Mouse (Mus musculus): ENCODE measurements around the gene Nsun7. TPM values are rescaled to one million over a fixed set of nuclear protein-coding genes. Genes with fewer than 3 reads are reported as not detected.

Nsun7 gene
- 3.6 and 4.2 TPM in 2 replicates for polyA plus RNA-seq (2012; rRNA removed)

DNA sequence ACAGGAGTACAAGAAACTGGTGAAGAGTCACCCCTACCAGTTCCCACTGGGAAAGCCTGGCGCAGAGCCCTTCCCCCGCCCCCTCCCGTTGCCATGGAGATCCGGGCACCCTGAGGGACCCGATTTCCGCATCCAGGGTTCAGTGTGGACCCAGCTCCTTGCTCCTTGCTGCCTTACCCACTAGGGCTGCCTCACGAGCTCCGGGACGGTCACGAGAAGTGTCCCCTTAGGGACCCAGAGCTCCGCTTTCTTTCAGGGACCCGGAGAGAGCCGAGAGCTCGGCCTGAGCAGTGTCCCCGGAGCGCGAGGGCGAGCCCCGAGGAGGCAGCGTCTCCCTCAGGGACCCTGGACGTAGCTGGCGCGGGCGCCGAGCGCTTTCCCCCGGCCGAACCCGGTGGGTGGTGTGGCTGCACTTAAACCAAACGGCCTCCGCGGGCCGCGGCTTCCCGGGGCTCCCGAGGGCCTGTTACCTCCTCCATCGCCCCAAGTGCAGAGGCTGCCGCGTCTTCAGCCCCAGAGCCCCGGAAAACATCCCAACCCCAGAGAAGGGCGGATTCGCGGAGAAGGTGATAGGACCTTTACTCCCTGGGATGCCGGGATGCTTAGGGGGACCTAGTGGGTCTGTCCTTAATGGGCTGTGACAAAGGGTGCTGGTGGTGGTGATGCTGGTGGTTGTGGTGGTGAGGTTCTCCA lies at the start of gene Nsun7:
Nsun7 (plus strand) TSS at position 142 of the 693 bp plus-strand sequence.
- no peaks in the 10 kb centered on the region; the same call in 1 of the 2 replicates for H3K27me3 ChIP-seq (ENCODE audit: control insufficient read depth, insufficient read depth, low read length)
- no peaks in the 10 kb centered on the region for H3K4me1 ChIP-seq (ENCODE audit: control insufficient read depth, insufficient read depth, low read length)
- no peak for TF ChIP-seq POLR2A (IDR thresholded peaks at IDR 0.05; ENCODE audit: borderline replicate concordance, insufficient read depth, low read length)
- no peak for TF ChIP-seq CTCF (IDR thresholded peaks at IDR 0.05; ENCODE audit: borderline replicate concordance, insufficient read depth, low read depth, low read length)
- peak; percentile 57 to 66 for DNase-seq
- H3K4me3 ChIP-seq (replicated peaks; ENCODE audit: insufficient read depth, low read depth, low read length): peak within 1 kb of the TSS; percentile 59
- no peak within 1 kb of the TSS for H3K27ac ChIP-seq (ENCODE audit: insufficient read depth, low read length)
- WGBS: 2% methylated on average over 44 of the region's 44 CpGs

DNA sequence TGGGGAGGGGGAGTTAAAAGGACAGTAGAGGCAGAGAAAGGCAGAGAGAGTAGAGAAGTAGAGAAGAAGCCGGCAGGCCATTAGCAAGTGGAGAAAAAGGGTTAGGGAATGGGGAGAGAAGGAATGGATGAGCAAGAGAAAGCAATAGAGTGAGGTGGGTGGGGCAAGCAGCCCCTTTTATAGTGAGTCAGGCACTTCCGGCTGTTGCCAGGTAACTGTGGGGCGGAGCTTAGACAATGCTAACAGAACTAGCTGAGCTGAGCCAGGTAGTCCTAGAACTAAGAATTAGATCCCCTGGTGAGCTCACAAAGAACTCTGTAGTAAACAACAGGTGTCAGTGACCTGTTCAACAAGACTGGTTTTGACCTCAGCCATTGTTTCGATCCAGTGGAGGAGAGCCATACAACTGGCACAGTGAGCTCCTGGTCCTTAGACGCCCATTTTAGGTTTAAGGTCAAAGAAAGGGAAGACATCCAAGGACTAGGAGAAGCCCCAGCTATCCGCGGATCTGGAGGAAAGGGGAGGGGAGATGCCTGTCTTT lies 45.2 kb upstream of the Nsun7 start:
- WGBS: 52% methylated on average over 7 of the region's 7 CpGs
- Histone ChIP-seq H3K27ac (ENCODE audit: insufficient read depth, low read length) (no peak overlapping the region), H3K4me3 (replicated peaks; ENCODE audit: insufficient read depth, low read depth, low read length) (no peak overlapping the region), H3K27me3 (ENCODE audit: control insufficient read depth, insufficient read depth, low read length) (no peaks in the 10 kb centered on the region; the same call in 1 of the 2 replicates), H3K4me1 (ENCODE audit: control insufficient read depth, insufficient read depth, low read length) (no peaks in the 10 kb centered on the region)
- no peak for TF ChIP-seq POLR2A (IDR thresholded peaks at IDR 0.05; ENCODE audit: borderline replicate concordance, insufficient read depth, low read length)
- no peak for TF ChIP-seq CTCF (IDR thresholded peaks at IDR 0.05; ENCODE audit: borderline replicate concordance, insufficient read depth, low read depth, low read length)
- DNase-seq: no peak

DNA sequence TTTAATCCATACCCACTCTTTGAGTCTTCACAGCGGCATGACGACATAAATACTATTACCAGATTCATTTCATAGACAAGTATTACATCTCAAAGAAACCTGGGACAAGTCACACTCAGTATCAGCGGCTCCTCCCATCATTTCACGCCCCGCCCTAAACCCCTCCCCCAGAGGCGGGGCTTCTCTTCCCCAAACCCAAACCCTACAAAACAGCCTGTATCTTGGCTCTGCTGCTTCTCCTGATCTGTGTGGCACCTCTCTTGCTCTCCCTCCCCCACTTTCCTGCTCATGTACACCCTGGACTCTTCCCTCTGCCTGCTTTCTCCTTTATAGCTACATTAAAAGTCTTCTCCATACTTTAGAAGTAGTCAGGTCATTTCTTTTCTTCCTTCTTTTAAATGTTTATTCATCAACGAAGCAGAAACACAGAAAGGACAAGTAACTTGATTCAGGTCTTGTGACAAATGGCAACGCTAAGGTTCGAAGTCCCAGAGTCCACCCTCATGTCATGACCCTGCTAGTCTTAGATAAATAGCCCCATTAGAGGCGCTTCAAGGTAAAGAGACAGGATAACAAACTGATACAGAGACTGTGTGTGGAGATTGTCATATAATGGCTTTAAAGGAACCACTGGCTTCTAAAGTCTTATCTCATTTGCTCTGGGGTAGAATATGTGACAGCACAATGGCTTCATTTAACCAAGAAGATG lies 44.0 kb upstream of the Nsun7 start:
- TF ChIP-seq POLR2A (IDR thresholded peaks at IDR 0.05; ENCODE audit: borderline replicate concordance, insufficient read depth, low read length) (no peak), CTCF (IDR thresholded peaks at IDR 0.05; ENCODE audit: borderline replicate concordance, insufficient read depth, low read depth, low read length) (no peak)
- H3K27ac ChIP-seq (ENCODE audit: insufficient read depth, low read length): no peak overlapping the region
- no peaks in the 10 kb centered on the region; the same call in 1 of the 2 replicates for H3K27me3 ChIP-seq (ENCODE audit: control insufficient read depth, insufficient read depth, low read length)
- 78% methylated on average over 10 of the region's 10 CpGs for WGBS
- DNase-seq: no peak
- no peak overlapping the region for H3K4me3 ChIP-seq (replicated peaks; ENCODE audit: insufficient read depth, low read depth, low read length)
- H3K4me1 ChIP-seq (ENCODE audit: control insufficient read depth, insufficient read depth, low read length): no peaks in the 10 kb centered on the region

DNA sequence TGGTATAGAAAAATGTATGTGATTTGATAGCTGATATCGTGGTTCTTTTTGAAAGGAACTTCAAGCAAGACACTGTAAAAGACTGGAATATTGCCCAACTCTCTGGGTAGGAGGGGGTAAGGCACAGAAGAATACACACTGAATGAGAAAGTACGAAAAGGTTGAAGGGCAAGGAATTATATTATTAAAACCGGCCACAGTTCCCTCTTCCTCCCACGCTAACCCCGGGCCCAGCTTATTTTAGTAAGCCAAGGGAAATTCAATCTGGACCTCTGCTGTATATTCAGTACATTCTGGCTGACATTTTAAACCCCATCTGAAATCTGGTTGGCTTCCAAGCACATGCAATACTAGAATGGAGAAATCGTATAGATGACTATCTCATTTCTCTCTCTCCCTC lies 40.0 kb upstream of the Nsun7 start:
- TF ChIP-seq POLR2A (IDR thresholded peaks at IDR 0.05; ENCODE audit: borderline replicate concordance, insufficient read depth, low read length) (no peak), CTCF (IDR thresholded peaks at IDR 0.05; ENCODE audit: borderline replicate concordance, insufficient read depth, low read depth, low read length) (no peak)
- DNase-seq: no peak
- Histone ChIP-seq H3K27me3 (ENCODE audit: control insufficient read depth, insufficient read depth, low read length) (no peaks in the 10 kb centered on the region; the same call in 1 of the 2 replicates), H3K4me3 (replicated peaks; ENCODE audit: insufficient read depth, low read depth, low read length) (no peak overlapping the region), H3K27ac (ENCODE audit: insufficient read depth, low read length) (no peak overlapping the region), H3K4me1 (ENCODE audit: control insufficient read depth, insufficient read depth, low read length) (no peaks in the 10 kb centered on the region)
- 55% methylated on average over 6 of the region's 6 CpGs for WGBS

DNA sequence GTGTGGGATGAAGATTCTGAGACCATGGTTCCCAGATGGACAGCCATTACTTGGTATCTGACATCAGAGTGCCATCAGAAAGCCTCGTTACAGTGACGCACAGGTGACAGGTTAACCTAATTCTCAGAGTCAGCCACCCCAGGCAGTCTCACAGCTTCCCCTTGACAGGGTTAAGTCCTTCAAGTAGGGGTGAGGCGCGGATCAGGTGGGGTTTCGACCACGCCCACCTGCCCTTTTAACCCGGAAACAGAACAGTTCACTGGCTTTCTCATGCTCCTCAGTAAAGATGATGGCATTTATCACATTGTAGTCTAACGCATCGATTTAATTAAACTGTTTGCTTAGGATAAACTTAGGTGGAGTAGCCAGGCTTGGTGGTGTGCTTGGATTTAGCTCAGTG lies 39.1 kb upstream of the Nsun7 start:
- Histone ChIP-seq H3K4me3 (replicated peaks; ENCODE audit: insufficient read depth, low read depth, low read length) (no peak overlapping the region), H3K4me1 (ENCODE audit: control insufficient read depth, insufficient read depth, low read length) (no peaks in the 10 kb centered on the region), H3K27ac (ENCODE audit: insufficient read depth, low read length) (no peak overlapping the region), H3K27me3 (ENCODE audit: control insufficient read depth, insufficient read depth, low read length) (no peaks in the 10 kb centered on the region; the same call in 1 of the 2 replicates)
- WGBS: 91% methylated on average over 9 of the region's 9 CpGs
- DNase-seq: no peak
- TF ChIP-seq POLR2A (IDR thresholded peaks at IDR 0.05; ENCODE audit: borderline replicate concordance, insufficient read depth, low read length) (no peak), CTCF (IDR thresholded peaks at IDR 0.05; ENCODE audit: borderline replicate concordance, insufficient read depth, low read depth, low read length) (no peak)

DNA sequence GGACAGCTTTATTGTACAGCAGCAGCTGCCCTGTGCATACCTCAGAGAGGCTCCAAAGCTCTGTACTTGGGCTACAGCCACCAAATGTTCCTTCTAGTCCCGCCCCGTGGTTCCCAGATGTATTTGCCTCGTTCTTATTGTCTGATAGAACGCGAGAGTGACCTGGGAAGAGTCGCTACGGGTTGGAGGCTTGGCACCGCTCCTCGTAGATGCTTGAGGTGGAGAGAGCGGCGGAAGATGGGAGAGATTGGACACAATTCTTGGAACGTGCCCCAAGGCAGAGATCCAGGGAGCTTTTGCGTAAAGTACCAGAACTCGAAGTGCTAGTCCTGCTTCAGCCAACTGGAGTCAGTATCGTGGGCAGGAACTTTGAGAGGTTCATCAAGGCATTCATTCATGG lies 36.8 kb upstream of the Nsun7 start:
- Histone ChIP-seq H3K4me1 (ENCODE audit: control insufficient read depth, insufficient read depth, low read length) (no peaks in the 10 kb centered on the region), H3K27ac (ENCODE audit: insufficient read depth, low read length) (no peak overlapping the region), H3K4me3 (replicated peaks; ENCODE audit: insufficient read depth, low read depth, low read length) (no peak overlapping the region), H3K27me3 (ENCODE audit: control insufficient read depth, insufficient read depth, low read length) (no peaks in the 10 kb centered on the region; the same call in 1 of the 2 replicates)
- TF ChIP-seq CTCF (IDR thresholded peaks at IDR 0.05; ENCODE audit: borderline replicate concordance, insufficient read depth, low read depth, low read length) (no peak), POLR2A (IDR thresholded peaks at IDR 0.05; ENCODE audit: borderline replicate concordance, insufficient read depth, low read length) (no peak)
- no peak for DNase-seq
- 77% methylated on average over 15 of the region's 15 CpGs for WGBS

DNA sequence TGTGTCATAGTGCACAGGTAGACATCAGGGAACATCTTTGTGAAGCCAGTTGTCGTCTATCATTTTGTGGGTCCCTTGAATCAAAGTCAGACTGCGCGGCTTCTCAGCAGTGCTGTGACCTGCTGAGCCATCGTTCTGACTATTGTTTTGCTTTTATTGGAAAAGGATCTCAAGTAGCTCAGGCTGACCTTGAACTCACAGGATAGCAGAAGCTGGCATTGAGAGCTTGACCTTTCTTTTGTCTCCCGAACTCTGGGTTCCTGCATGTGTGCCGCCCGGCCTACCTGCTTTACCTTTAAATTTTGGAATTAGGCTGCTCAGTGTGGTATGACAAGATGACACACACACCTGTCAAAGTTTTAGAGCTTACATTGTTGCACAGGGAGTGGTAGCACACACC lies 33.2 kb upstream of the Nsun7 start:
- no peaks in the 10 kb centered on the region for H3K4me1 ChIP-seq (ENCODE audit: control insufficient read depth, insufficient read depth, low read length)
- H3K27ac ChIP-seq (ENCODE audit: insufficient read depth, low read length): no peak overlapping the region
- WGBS: 91% methylated on average over 7 of the region's 7 CpGs
- DNase-seq: no peak
- TF ChIP-seq CTCF (IDR thresholded peaks at IDR 0.05; ENCODE audit: borderline replicate concordance, insufficient read depth, low read depth, low read length) (no peak), POLR2A (IDR thresholded peaks at IDR 0.05; ENCODE audit: borderline replicate concordance, insufficient read depth, low read length) (no peak)
- no peak overlapping the region for H3K4me3 ChIP-seq (replicated peaks; ENCODE audit: insufficient read depth, low read depth, low read length)
- no peaks in the 10 kb centered on the region for H3K27me3 ChIP-seq (ENCODE audit: control insufficient read depth, insufficient read depth, low read length)

All from cerebellum, adult 2 months (tissue).